Mouse (Mus musculus) megakaryocyte, embryonic 14.5 days (primary cell): ENCODE measurements at regions not wholly inside any gene's neighbourhood (a gene's known extent, or its start where the extent isn't known, plus 50 kb on each side); places are given as distances from the start of the nearest gene placed in this dataset.

Experiments used
- FLI1 ChIP-seq: IDR thresholded peaks from 2 replicates; pipeline ENCODE4 v1.6.1; 2012; ENCODE audit warnings: low read length, inconsistent platforms, mixed read lengths
- GATA1 ChIP-seq: IDR thresholded peaks from 3 replicates; pipeline ENCODE4 v1.6.1; 2012; ENCODE audit warnings: mixed read lengths, low read length, inconsistent platforms, borderline replicate concordance

- TF ChIP-seq GATA1, result no peak
- TF ChIP-seq FLI1, result no peak
Observed at GRCm38 (mm10) chr11:112720652-112721051, 61.4 kb upstream of the Sox9 start.
